ENCODE assay signal across 10 mouse cellular contexts in genomic region chr13:51881271-51882128, GRCm38 (mm10). TPM values are rescaled to one million over a fixed set of nuclear protein-coding genes. Genes with fewer than 3 reads are reported as not detected.
DNase-seq lines count a peak whose midpoint lies in the region; ATAC-seq lines count a peak whose summit lies in the region.
"Had no signal": no experiment of that assay in that cellular context is flagged by ENCODE, and none has a peak within 500 bp of the region (broad histone marks: within the 10 kb centered on the region; RNA-seq: fewer than 3 reads in every experiment).

No protein-coding gene starts in this region.

- no peak overlapping the region for H3K9ac ChIP-seq in kidney, embryonic 14.5 days (ENCODE audit: low read depth, low read length)
- H3K9ac ChIP-seq in forebrain, embryonic 13.5 days: no peak overlapping the region
- H3K9ac ChIP-seq: embryonic facial prominence, embryonic 15.5 days; limb, embryonic 13.5 days had no signal

- H3K4me3 ChIP-seq in kidney, embryonic 14.5 days (ENCODE audit: low read length): no peak overlapping the region
- H3K4me3 ChIP-seq in forebrain, embryonic 13.5 days: no peak overlapping the region
- H3K4me3 ChIP-seq: embryonic facial prominence, embryonic 15.5 days; limb, embryonic 13.5 days had no signal

- H3K4me2 ChIP-seq in kidney, embryonic 14.5 days (replicated peaks; ENCODE audit: low read depth, low read length): no peak overlapping the region
- no peak overlapping the region for H3K4me2 ChIP-seq in forebrain, embryonic 13.5 days
- H3K4me2 ChIP-seq: embryonic facial prominence, embryonic 15.5 days; limb, embryonic 13.5 days had no signal

- no peak overlapping the region for H3K27ac ChIP-seq in kidney, embryonic 14.5 days (ENCODE audit: low read depth, low read length)
- H3K27ac ChIP-seq in forebrain, embryonic 13.5 days: no peak overlapping the region
- H3K27ac ChIP-seq: embryonic facial prominence, embryonic 15.5 days; limb, embryonic 13.5 days had no signal

- DNase-seq in kidney, adult 18-20 months: peak; percentile 79
- DNase-seq in kidney, postnatal 14 days: peak; percentile 75
- DNase-seq in lung, postnatal 36 days: peak; percentile 50
- DNase-seq in cerebellum, postnatal 14 days: no peak
- no peak for DNase-seq in MN1 (ENCODE audit: low spot score)

- H3K4me1 ChIP-seq in kidney, embryonic 14.5 days (ENCODE audit: control insufficient read depth, insufficient read depth, low read length): peaks cover 13% of the 10 kb centered on the region; the same call in 1 of the 2 replicates
- 0 out of 2 replicates have a peak, but pooled peaks cover 15% of the 10 kb centered on the region for H3K4me1 ChIP-seq in forebrain, embryonic 13.5 days

- 49% methylated on average over 11 of the region's 11 CpGs for WGBS in kidney, embryonic 14.5 days
- 74% methylated on average over 11 of the region's 11 CpGs for WGBS in forebrain, embryonic 13.5 days

- no peaks in the 10 kb centered on the region for H3K36me3 ChIP-seq in kidney, embryonic 14.5 days (ENCODE audit: control insufficient read depth, insufficient read depth, low read length)
- no peaks in the 10 kb centered on the region for H3K36me3 ChIP-seq in forebrain, embryonic 13.5 days (ENCODE audit: poor library complexity, severe bottlenecking)
- H3K36me3 ChIP-seq: embryonic facial prominence, embryonic 15.5 days; limb, embryonic 13.5 days had no signal

- no peak for ATAC-seq in kidney, embryonic 14.5 days (ENCODE audit: low FRiP score, low TSS enrichment)
- ATAC-seq in granulocyte monocyte progenitor cell, adult 5-6 weeks (replicated peaks; ENCODE audit: poor library complexity, severe bottlenecking): peak; percentile 78
- no peak for ATAC-seq in forebrain, embryonic 13.5 days

- no peaks in the 10 kb centered on the region for H3K9me3 ChIP-seq in kidney, embryonic 14.5 days (ENCODE audit: control insufficient read depth, low read length)
- H3K9me3 ChIP-seq in forebrain, embryonic 13.5 days (replicated peaks): no peaks in the 10 kb centered on the region
- H3K9me3 ChIP-seq: embryonic facial prominence, embryonic 15.5 days; limb, embryonic 13.5 days had no signal

- no peaks in the 10 kb centered on the region; the same call in 1 of the 2 replicates for H3K27me3 ChIP-seq in kidney, embryonic 14.5 days (ENCODE audit: control insufficient read depth, insufficient read depth, low read length)
- H3K27me3 ChIP-seq in forebrain, embryonic 13.5 days: no peaks in the 10 kb centered on the region
- H3K27me3 ChIP-seq: embryonic facial prominence, embryonic 15.5 days; limb, embryonic 13.5 days had no signal

RNA-seq across cellular contexts. Expression of gene Gadd45g, which starts 35.0 kb away (rescaled TPM):
- polyA plus RNA-seq in kidney, embryonic 14.5 days (2014; fragmentation: Nextera tagmentation; extraction: Ambion mirVana): 26.6 and 29.0 TPM in 2 replicates
- 0.60 and 1.8 TPM in 2 replicates for total RNA-seq in granulocyte monocyte progenitor cell, adult 5-6 weeks (2014; fragmentation: Nextera tagmentation)
- 3.3 and 7.0 TPM in 2 replicates for total RNA-seq in granulocyte monocyte progenitor cell, adult 5-6 weeks (2017)
- 235 and 252 TPM in 2 replicates for polyA plus RNA-seq in forebrain, embryonic 13.5 days (2015; fragmentation: Nextera tagmentation; extraction: Ambion mirVana)

Comparison
In these comparisons a context has a peak if more than half of its experiments do, and no peak if none do; other contexts are left out.
1. DNase-seq: peak in kidney, adult 18-20 months (single experiment), kidney, postnatal 14 days (single experiment) and lung, postnatal 36 days (single experiment); none in cerebellum, postnatal 14 days (0 of 2) and MN1 (single experiment).